Mouse (Mus musculus) kidney, embryonic 15.5 days (tissue): Measurements from ENCODE around the gene Smarce1. TPM values are rescaled to one million over a fixed set of nuclear protein-coding genes. Genes with fewer than 3 reads are reported as not detected.
A peak's percentile ranks its signal among the peaks of the same experiment; 100 is the strongest.

ENCODE experiments used
- ATAC-seq: fragments of 200-750 bp; cut with Nextera tagmentation; replicated peaks from 2 replicates; pipeline ENCODE4 v1.8.0; 2017; ENCODE audit warnings: moderate TSS enrichment; ENCODE audit not compliant: low FRiP score
- H3K27ac ChIP-seq: fragments of 300-500 bp; sonication (generic); 2 replicates; pipeline ENCODE4 v1.5.1; 2015; ENCODE audit warnings: mild to moderate bottlenecking, inconsistent platforms
- H3K27me3 ChIP-seq: fragments of 300-500 bp; sonication (generic); 2 replicates; pipeline ENCODE4 v1.6.1; 2015; ENCODE audit warnings: inconsistent platforms
- H3K36me3 ChIP-seq: fragments of 300-500 bp; sonication (generic); 2 replicates; pipeline ENCODE4 v1.6.1; 2015; ENCODE audit warnings: inconsistent platforms
- H3K4me1 ChIP-seq: fragments of 300-500 bp; sonication (generic); 2 replicates; pipeline ENCODE4 v1.6.1; 2015; ENCODE audit warnings: inconsistent platforms
- H3K4me2 ChIP-seq: fragments of 300-500 bp; sonication (generic); 2 replicates; pipeline ENCODE4 v1.6.1; 2015; ENCODE audit warnings: moderate library complexity, mild to moderate bottlenecking, inconsistent platforms
- H3K4me3 ChIP-seq: fragments of 300-500 bp; sonication (generic); replicated peaks from 2 replicates; pipeline ENCODE4 v1.5.1; 2015; ENCODE audit warnings: mild to moderate bottlenecking, inconsistent platforms
- H3K9ac ChIP-seq: fragments of 300-500 bp; sonication (generic); 2 replicates; pipeline ENCODE4 v1.6.1; 2015; ENCODE audit warnings: mild to moderate bottlenecking, inconsistent platforms
- H3K9me3 ChIP-seq: fragments of 300-500 bp; sonication (generic); replicated peaks from 2 replicates; pipeline ENCODE4 v1.6.1; 2016; ENCODE audit warnings: inconsistent platforms
- WGBS: fragments of 180-500 bp; shearing (Covaris S2); methylation state at CpG from one replicate; pipeline ENCODE4 v1.1.7; 2015; ENCODE audit warnings: mixed read lengths; 5-methylcytosine and 5-hydroxymethylcytosine counted together
- polyA plus RNA-seq: library from polyadenylated mRNA; unstranded; fragments of >200 nt; fragmentation: Nextera tagmentation; extraction: Ambion mirVana; gene quantifications from 2 replicates; pipeline ENCODE4 v1.2.1, GENCODE M21; 2015

Gene Smarce1
- 243 and 249 TPM in 2 replicates for polyA plus RNA-seq

GRCm38 (mm10) chr11:99230261-99231048 is at the start of gene Smarce1:
TSS of gene Smarce1 (minus strand) at chr11:99231017.
- peak within 1 kb of the TSS; percentile 74 for H3K4me2 ChIP-seq
- H3K4me3 ChIP-seq: peak within 1 kb of the TSS; percentile 88
- H3K27ac ChIP-seq: peak within 1 kb of the TSS; percentile 98
- peak within 1 kb of the TSS; percentile 98 for H3K9ac ChIP-seq
- H3K4me1 ChIP-seq: peaks cover 23% of the 10 kb centered on the region
- no peaks in the 10 kb centered on the region for H3K27me3 ChIP-seq
- peaks cover 24% of the 10 kb centered on the region for H3K36me3 ChIP-seq
- WGBS: under 1% methylated on average over 85 of the region's 87 CpGs
- ATAC-seq: peak; percentile 91
- H3K9me3 ChIP-seq: no peaks in the 10 kb centered on the region

DNA sequence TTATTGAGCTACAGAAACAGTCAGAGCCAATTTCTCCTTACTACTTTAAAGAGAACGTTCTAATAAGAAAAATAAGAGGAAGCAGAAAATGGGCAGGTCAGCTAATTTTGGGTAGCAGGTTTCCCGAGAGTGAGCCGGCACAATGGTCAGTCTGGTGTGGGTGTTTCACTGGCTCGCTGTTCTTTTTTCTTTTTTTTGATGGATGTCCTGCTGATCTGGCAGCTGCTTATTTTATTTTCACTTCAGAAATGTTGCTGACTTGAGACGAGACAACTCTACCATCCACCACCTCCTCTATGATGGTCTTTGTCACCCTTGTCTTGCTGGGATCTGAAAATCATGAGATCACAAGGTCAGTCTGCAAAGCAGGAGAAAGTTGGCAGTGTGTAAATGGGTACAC is 49.2 kb upstream of the Smarce1 start:
- H3K4me3 ChIP-seq: no peak overlapping the region

DNA sequence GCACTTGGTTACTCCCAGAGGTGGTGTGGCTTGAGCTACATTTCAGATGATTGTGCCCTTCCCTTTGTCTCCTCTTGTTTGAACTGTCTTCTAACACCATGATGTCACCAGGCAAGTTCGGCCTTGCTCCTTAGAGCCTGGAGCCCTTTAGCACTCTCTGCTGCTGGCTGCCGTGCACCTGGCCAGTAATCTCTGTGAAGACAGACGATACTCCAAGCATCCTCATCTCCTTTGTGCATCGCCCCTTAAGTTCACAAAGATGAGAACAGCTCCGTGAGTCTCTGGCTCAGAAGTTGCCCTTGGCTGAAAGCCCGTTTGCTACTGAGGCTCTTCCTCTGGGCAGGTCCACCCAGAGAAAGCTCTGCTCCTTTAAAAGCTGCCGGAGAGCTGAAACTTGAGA is 46.0 kb upstream of the Smarce1 start:
- no peak overlapping the region for H3K27ac ChIP-seq
- WGBS: 39% methylated on average over 7 of the region's 7 CpGs
- no peaks in the 10 kb centered on the region for H3K4me1 ChIP-seq
- no peaks in the 10 kb centered on the region for H3K9me3 ChIP-seq
- no peak overlapping the region for H3K9ac ChIP-seq
- no peak overlapping the region for H3K4me2 ChIP-seq
- H3K4me3 ChIP-seq: no peak overlapping the region
- H3K27me3 ChIP-seq: no peaks in the 10 kb centered on the region
- H3K36me3 ChIP-seq: no peaks in the 10 kb centered on the region
- no peak for ATAC-seq

More for the DNA sequence above, 49.2 kb upstream of the Smarce1 start:
- no peaks in the 10 kb centered on the region for H3K36me3 ChIP-seq
- no peak overlapping the region for H3K9ac ChIP-seq
- H3K9me3 ChIP-seq: no peaks in the 10 kb centered on the region
- 72% methylated on average over 5 of the region's 5 CpGs for WGBS
- no peaks in the 10 kb centered on the region for H3K27me3 ChIP-seq
- no peak overlapping the region for H3K27ac ChIP-seq
- no peak overlapping the region for H3K4me2 ChIP-seq
- ATAC-seq: no peak
- H3K4me1 ChIP-seq: no peaks in the 10 kb centered on the region

GRCm38 (mm10) chr11:99275624-99276023 is 44.8 kb upstream of the Smarce1 start:
- no peak overlapping the region for H3K4me3 ChIP-seq
- H3K9ac ChIP-seq: no peak overlapping the region
- no peaks in the 10 kb centered on the region for H3K27me3 ChIP-seq
- no peak overlapping the region for H3K27ac ChIP-seq
- no peaks in the 10 kb centered on the region for H3K36me3 ChIP-seq
- H3K4me1 ChIP-seq: no peaks in the 10 kb centered on the region
- no peaks in the 10 kb centered on the region for H3K9me3 ChIP-seq
- WGBS: 63% methylated on average over 6 of the region's 6 CpGs
- ATAC-seq: no peak
- no peak overlapping the region for H3K4me2 ChIP-seq

GRCm38 (mm10) chr11:99272721-99273120 is 41.9 kb upstream of the Smarce1 start:
- H3K4me3 ChIP-seq: no peak overlapping the region
- WGBS: 80% methylated on average over 4 of the region's 4 CpGs

DNA sequence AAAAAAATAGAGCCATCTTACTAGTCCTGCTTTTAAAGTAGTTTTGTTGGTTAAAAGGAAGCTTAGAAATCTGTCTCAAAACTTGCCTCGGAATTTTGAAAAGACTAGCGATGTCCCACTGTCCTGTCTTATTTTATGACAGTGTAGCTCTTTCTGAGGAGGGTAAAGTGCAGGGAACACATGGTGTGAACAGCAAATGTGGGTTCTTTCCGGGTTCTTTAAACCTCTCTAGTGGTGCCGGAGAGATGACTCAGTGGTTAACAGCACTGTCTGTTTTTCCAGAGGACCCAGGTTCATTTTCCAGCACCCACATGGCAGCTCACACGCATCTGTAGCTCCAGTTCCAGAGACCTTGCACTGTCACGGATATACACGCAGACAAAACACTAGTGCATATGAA is 38.4 kb upstream of the Smarce1 start:
- Histone ChIP-seq H3K27me3 (no peaks in the 10 kb centered on the region), H3K27ac (no peak overlapping the region), H3K4me3 (no peak overlapping the region), H3K9me3 (no peaks in the 10 kb centered on the region), H3K4me1 (no peaks in the 10 kb centered on the region), H3K9ac (no peak overlapping the region), H3K4me2 (no peak overlapping the region), H3K36me3 (no peaks in the 10 kb centered on the region)
- no peak for ATAC-seq
- WGBS: 67% methylated on average over 7 of the region's 7 CpGs

More at GRCm38 (mm10) chr11:99272721-99273120, 41.9 kb upstream of the Smarce1 start:
- no peaks in the 10 kb centered on the region for H3K4me1 ChIP-seq
- H3K9ac ChIP-seq: no peak overlapping the region
- no peaks in the 10 kb centered on the region for H3K9me3 ChIP-seq
- ATAC-seq: no peak
- H3K4me2 ChIP-seq: no peak overlapping the region
- H3K27me3 ChIP-seq: no peaks in the 10 kb centered on the region
- no peaks in the 10 kb centered on the region for H3K36me3 ChIP-seq
- no peak overlapping the region for H3K27ac ChIP-seq

DNA sequence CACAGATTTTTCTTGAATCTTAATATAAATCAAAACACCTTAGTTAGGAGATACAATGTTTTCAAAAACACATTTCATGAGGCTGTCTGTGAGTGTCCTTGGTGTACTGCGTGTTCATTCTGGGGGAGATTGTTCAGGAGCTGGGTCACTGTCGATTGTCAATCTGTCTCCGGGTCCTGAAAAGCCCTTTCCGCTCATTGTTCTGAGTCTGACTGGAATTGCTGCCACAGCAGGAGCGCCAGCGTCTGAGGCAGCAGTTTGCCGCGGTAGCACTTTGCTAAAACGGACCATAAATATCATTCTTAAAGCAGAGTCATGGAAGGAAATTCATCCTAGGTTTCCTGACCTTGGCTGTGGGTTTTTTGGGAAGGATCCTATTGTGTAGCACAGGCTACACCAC is 35.0 kb upstream of the Smarce1 start:
- no peaks in the 10 kb centered on the region for H3K4me1 ChIP-seq
- no peaks in the 10 kb centered on the region for H3K36me3 ChIP-seq
- 59% methylated on average over 9 of the region's 9 CpGs for WGBS
- no peaks in the 10 kb centered on the region for H3K27me3 ChIP-seq
- H3K9me3 ChIP-seq: no peaks in the 10 kb centered on the region
- no peak for ATAC-seq
- H3K4me2 ChIP-seq: no peak overlapping the region
- H3K9ac ChIP-seq: no peak overlapping the region
- no peak overlapping the region for H3K4me3 ChIP-seq
- H3K27ac ChIP-seq: peak overlapping the region; percentile 34

- 75% methylated on average over 9 of the region's 9 CpGs for WGBS
- H3K27ac ChIP-seq: peak overlapping the region; percentile 34
Measured at GRCm38 (mm10) chr11:99265220-99265619, 34.4 kb upstream of the Smarce1 start.

DNA sequence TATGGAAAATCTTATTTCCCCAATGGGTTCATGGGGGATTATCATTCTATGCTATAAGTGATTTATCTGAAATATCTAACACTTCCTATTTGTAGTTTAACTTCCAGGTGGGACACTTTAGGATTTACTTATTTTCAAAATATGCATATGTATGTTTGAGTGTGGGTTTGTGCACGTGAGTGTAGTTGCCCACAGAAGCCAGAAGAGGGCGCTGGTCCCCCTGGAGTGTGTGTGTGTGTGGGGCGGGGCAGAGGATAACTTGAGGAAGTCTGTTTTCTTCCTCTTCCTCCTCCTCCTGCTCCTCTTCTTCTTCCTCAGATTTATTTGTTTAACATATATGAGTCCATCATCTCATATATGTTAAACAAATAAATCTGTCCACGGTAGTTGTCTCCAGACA is 25.4 kb upstream of the Smarce1 start:
- Histone ChIP-seq H3K27ac (no peak overlapping the region), H3K9me3 (no peaks in the 10 kb centered on the region), H3K4me3 (no peak overlapping the region), H3K27me3 (no peaks in the 10 kb centered on the region), H3K9ac (no peak overlapping the region), H3K4me1 (no peaks in the 10 kb centered on the region), H3K36me3 (no peaks in the 10 kb centered on the region), H3K4me2 (no peak overlapping the region)
- 72% methylated on average over 4 of the region's 4 CpGs for WGBS
- ATAC-seq: no peak

More at GRCm38 (mm10) chr11:99265220-99265619, 34.4 kb upstream of the Smarce1 start:
- no peaks in the 10 kb centered on the region for H3K9me3 ChIP-seq
- H3K9ac ChIP-seq: no peak overlapping the region
- no peak for ATAC-seq
- H3K4me3 ChIP-seq: no peak overlapping the region
- H3K36me3 ChIP-seq: no peaks in the 10 kb centered on the region
- H3K4me1 ChIP-seq: no peaks in the 10 kb centered on the region
- H3K27me3 ChIP-seq: no peaks in the 10 kb centered on the region
- H3K4me2 ChIP-seq: no peak overlapping the region

DNA sequence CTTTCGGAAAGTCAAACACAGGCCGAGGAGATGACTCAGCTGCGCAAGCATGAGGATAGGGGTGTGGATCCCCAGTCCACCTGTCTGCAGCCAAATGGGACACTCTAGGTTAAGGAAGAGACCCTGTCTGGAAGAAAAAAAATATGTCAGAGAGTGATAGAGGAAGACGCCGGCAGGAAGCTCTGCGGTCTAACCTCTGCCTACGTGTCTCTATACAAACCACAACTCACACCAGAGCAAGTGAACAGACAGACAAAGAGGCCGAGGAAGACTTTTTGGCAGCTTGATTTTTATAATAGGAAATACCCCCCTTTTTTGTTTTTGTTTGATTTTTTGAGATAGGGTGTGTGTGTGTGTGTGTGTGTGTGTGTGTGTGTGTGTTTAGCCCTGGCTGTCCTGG is 24.5 kb upstream of the Smarce1 start:
- ATAC-seq: no peak
- Histone ChIP-seq H3K4me1 (no peaks in the 10 kb centered on the region), H3K9ac (no peak overlapping the region), H3K27me3 (no peaks in the 10 kb centered on the region), H3K9me3 (no peaks in the 10 kb centered on the region), H3K4me3 (no peak overlapping the region), H3K36me3 (no peaks in the 10 kb centered on the region), H3K4me2 (no peak overlapping the region), H3K27ac (no peak overlapping the region)
- 95% methylated on average over 8 of the region's 8 CpGs for WGBS

DNA sequence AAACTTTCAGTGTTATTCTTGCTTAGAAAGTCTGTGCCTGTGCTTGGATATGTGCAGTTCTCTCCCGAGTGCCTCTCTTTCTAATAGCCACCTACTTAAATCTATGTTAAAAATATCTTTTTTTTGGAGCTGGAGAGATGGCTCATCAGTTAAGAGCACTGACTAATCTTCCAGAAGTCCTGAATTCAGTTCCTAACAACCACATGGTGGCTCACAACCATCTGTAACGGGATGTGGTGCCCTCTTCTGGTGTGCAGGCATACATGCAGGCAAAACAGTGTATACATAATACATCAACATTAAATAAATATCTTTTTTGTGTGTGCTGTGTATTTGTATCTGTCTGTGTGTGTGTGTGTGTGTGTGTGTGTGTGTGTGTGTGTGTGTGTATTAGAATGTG is 23.1 kb upstream of the Smarce1 start:
- Histone ChIP-seq H3K36me3 (no peaks in the 10 kb centered on the region), H3K27ac (no peak overlapping the region)
- 59% methylated on average over 2 of the region's 2 CpGs for WGBS

DNA sequence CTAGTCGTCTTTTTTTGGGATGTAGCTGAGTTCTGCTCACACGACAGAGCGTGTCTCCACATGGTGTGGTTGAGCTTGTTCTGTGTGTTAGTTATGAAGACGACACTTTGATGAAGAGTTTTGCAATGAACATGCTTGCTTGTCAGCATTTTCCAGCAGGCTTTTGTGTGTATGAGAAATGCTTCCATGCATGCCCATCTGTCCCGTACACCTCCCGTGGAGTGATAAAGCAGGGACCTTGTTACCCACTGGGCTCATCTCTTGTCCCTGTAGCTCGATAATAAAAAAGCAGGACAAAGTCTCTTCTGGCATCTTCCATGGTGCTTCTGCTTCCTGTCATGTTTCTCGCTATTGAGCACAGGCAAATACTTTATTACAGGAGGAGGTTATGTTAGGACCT is 21.9 kb upstream of the Smarce1 start:
- 77% methylated on average over 8 of the region's 8 CpGs for WGBS
- H3K4me3 ChIP-seq: no peak overlapping the region
- H3K27ac ChIP-seq: no peak overlapping the region
- no peaks in the 10 kb centered on the region for H3K27me3 ChIP-seq
- H3K9me3 ChIP-seq: no peaks in the 10 kb centered on the region
- no peaks in the 10 kb centered on the region for H3K4me1 ChIP-seq
- no peaks in the 10 kb centered on the region for H3K36me3 ChIP-seq
- H3K4me2 ChIP-seq: no peak overlapping the region
- no peak for ATAC-seq
- no peak overlapping the region for H3K9ac ChIP-seq

More for the DNA sequence above, 23.1 kb upstream of the Smarce1 start:
- Histone ChIP-seq H3K27me3 (no peaks in the 10 kb centered on the region), H3K4me3 (no peak overlapping the region), H3K9me3 (no peaks in the 10 kb centered on the region), H3K4me1 (no peaks in the 10 kb centered on the region), H3K4me2 (no peak overlapping the region), H3K9ac (no peak overlapping the region)
- ATAC-seq: no peak

- Histone ChIP-seq H3K9ac (no peak overlapping the region), H3K4me3 (no peak overlapping the region), H3K36me3 (no peaks in the 10 kb centered on the region), H3K27ac (no peak overlapping the region), H3K9me3 (no peaks in the 10 kb centered on the region), H3K4me2 (no peak overlapping the region), H3K4me1 (no peaks in the 10 kb centered on the region), H3K27me3 (no peaks in the 10 kb centered on the region)
- ATAC-seq: no peak
- 52% methylated on average over 3 of the region's 3 CpGs for WGBS
Measured at GRCm38 (mm10) chr11:99250666-99251065, 19.8 kb upstream of the Smarce1 start.
